Mouse (Mus musculus): ENCODE measurements around the gene Gm10518. TPM values are rescaled to one million over a fixed set of nuclear protein-coding genes. Genes with fewer than 3 reads are reported as not detected.

The Gm10518 gene
- polyA plus RNA-seq, 1 experiment from 2014 or later, result not detected

- Histone ChIP-seq H3K9me3 (replicated peaks; ENCODE audit: control insufficient read depth, low read length, poor library complexity, severe bottlenecking) (no peaks in the 10 kb centered on the region), H3K4me3 (ENCODE audit: low read depth, low read length) (no peak overlapping the region), H3K27ac (ENCODE audit: low read length) (no peak overlapping the region), H3K9ac (ENCODE audit: low read depth, low read length) (no peak overlapping the region), H3K36me3 (ENCODE audit: control insufficient read depth, insufficient read depth, low read length) (no peaks in the 10 kb centered on the region), H3K27me3 (ENCODE audit: control insufficient read depth, insufficient read depth, low read depth, low read length) (no peaks in the 10 kb centered on the region), H3K4me1 (ENCODE audit: control insufficient read depth, insufficient read depth, low read length) (no peaks in the 10 kb centered on the region), H3K4me2 (ENCODE audit: low read length) (no peak overlapping the region)
- no peak for ATAC-seq
- 79% methylated on average over 5 of the region's 5 CpGs for WGBS
These were observed 21.4 kb downstream of the Gm10518 start for GRCm38 (mm10) chr1:179824549-179824948.

GRCm38 (mm10) chr1:179828051-179828450 is 24.9 kb downstream of the Gm10518 start:
- Histone ChIP-seq H3K9me3 (replicated peaks; ENCODE audit: control insufficient read depth, low read length, poor library complexity, severe bottlenecking) (no peaks in the 10 kb centered on the region), H3K27ac (ENCODE audit: low read length) (no peak overlapping the region), H3K9ac (ENCODE audit: low read depth, low read length) (no peak overlapping the region), H3K4me2 (ENCODE audit: low read length) (no peak overlapping the region), H3K4me3 (ENCODE audit: low read depth, low read length) (no peak overlapping the region), H3K4me1 (ENCODE audit: control insufficient read depth, insufficient read depth, low read length) (no peaks in the 10 kb centered on the region), H3K36me3 (ENCODE audit: control insufficient read depth, insufficient read depth, low read length) (no peaks in the 10 kb centered on the region), H3K27me3 (ENCODE audit: control insufficient read depth, insufficient read depth, low read depth, low read length) (no peaks in the 10 kb centered on the region)
- no peak for ATAC-seq
- 93% methylated on average over 5 of the region's 5 CpGs for WGBS

GRCm38 (mm10) chr1:179828900-179829299 is 25.7 kb downstream of the Gm10518 start:
- H3K4me2 ChIP-seq (ENCODE audit: low read length), result no peak overlapping the region
- H3K9ac ChIP-seq (ENCODE audit: low read depth, low read length), result no peak overlapping the region
- H3K27ac ChIP-seq (ENCODE audit: low read length), result no peak overlapping the region
- no peaks in the 10 kb centered on the region for H3K9me3 ChIP-seq (replicated peaks; ENCODE audit: control insufficient read depth, low read length, poor library complexity, severe bottlenecking)
- ATAC-seq, result no peak
- no peaks in the 10 kb centered on the region for H3K4me1 ChIP-seq (ENCODE audit: control insufficient read depth, insufficient read depth, low read length)
- no peaks in the 10 kb centered on the region for H3K36me3 ChIP-seq (ENCODE audit: control insufficient read depth, insufficient read depth, low read length)
- no peak overlapping the region for H3K4me3 ChIP-seq (ENCODE audit: low read depth, low read length)
- H3K27me3 ChIP-seq (ENCODE audit: control insufficient read depth, insufficient read depth, low read depth, low read length), result no peaks in the 10 kb centered on the region
- WGBS, result 89% methylated on average over 4 of the region's 4 CpGs

GRCm38 (mm10) chr1:179832710-179833240 is 29.6 kb downstream of the Gm10518 start:
- ATAC-seq, result no peak
- no peak overlapping the region for H3K4me3 ChIP-seq (ENCODE audit: low read depth, low read length)
- H3K4me1 ChIP-seq (ENCODE audit: control insufficient read depth, insufficient read depth, low read length), result no peaks in the 10 kb centered on the region
- WGBS, result 79% methylated on average over 7 of the region's 7 CpGs
- no peaks in the 10 kb centered on the region for H3K36me3 ChIP-seq (ENCODE audit: control insufficient read depth, insufficient read depth, low read length)
- H3K9me3 ChIP-seq (replicated peaks; ENCODE audit: control insufficient read depth, low read length, poor library complexity, severe bottlenecking), result peaks cover 3% of the 10 kb centered on the region; the same call in 1 of the 2 replicates
- no peak overlapping the region for H3K9ac ChIP-seq (ENCODE audit: low read depth, low read length)
- no peak overlapping the region for H3K27ac ChIP-seq (ENCODE audit: low read length)
- no peak overlapping the region for H3K4me2 ChIP-seq (ENCODE audit: low read length)
- no peaks in the 10 kb centered on the region for H3K27me3 ChIP-seq (ENCODE audit: control insufficient read depth, insufficient read depth, low read depth, low read length)

GRCm38 (mm10) chr1:179833596-179833995 is 30.4 kb downstream of the Gm10518 start:
- Histone ChIP-seq H3K36me3 (ENCODE audit: control insufficient read depth, insufficient read depth, low read length) (no peaks in the 10 kb centered on the region), H3K27ac (ENCODE audit: low read length) (no peak overlapping the region), H3K9me3 (replicated peaks; ENCODE audit: control insufficient read depth, low read length, poor library complexity, severe bottlenecking) (peaks cover 3% of the 10 kb centered on the region; the same call in 1 of the 2 replicates), H3K4me3 (ENCODE audit: low read depth, low read length) (no peak overlapping the region), H3K9ac (ENCODE audit: low read depth, low read length) (no peak overlapping the region), H3K4me1 (ENCODE audit: control insufficient read depth, insufficient read depth, low read length) (no peaks in the 10 kb centered on the region), H3K27me3 (ENCODE audit: control insufficient read depth, insufficient read depth, low read depth, low read length) (no peaks in the 10 kb centered on the region), H3K4me2 (ENCODE audit: low read length) (no peak overlapping the region)
- no peak for ATAC-seq
- WGBS, result 91% methylated on average over 1 of the region's 1 CpGs

GRCm38 (mm10) chr1:179835753-179836425 is 32.7 kb downstream of the Gm10518 start:
- H3K4me2 ChIP-seq (ENCODE audit: low read length), result no peak overlapping the region
- H3K27ac ChIP-seq (ENCODE audit: low read length), result no peak overlapping the region
- WGBS, result 97% methylated on average over 1 of the region's 1 CpGs
- no peaks in the 10 kb centered on the region for H3K36me3 ChIP-seq (ENCODE audit: control insufficient read depth, insufficient read depth, low read length)
- peaks cover 3% of the 10 kb centered on the region; the same call in 1 of the 2 replicates for H3K9me3 ChIP-seq (replicated peaks; ENCODE audit: control insufficient read depth, low read length, poor library complexity, severe bottlenecking)
- no peaks in the 10 kb centered on the region for H3K27me3 ChIP-seq (ENCODE audit: control insufficient read depth, insufficient read depth, low read depth, low read length)
- no peaks in the 10 kb centered on the region for H3K4me1 ChIP-seq (ENCODE audit: control insufficient read depth, insufficient read depth, low read length)
- no peak for ATAC-seq
- no peak overlapping the region for H3K9ac ChIP-seq (ENCODE audit: low read depth, low read length)
- no peak overlapping the region for H3K4me3 ChIP-seq (ENCODE audit: low read depth, low read length)

GRCm38 (mm10) chr1:179836426-179837404 is 33.5 kb downstream of the Gm10518 start:
- H3K27me3 ChIP-seq (ENCODE audit: control insufficient read depth, insufficient read depth, low read depth, low read length), result no peaks in the 10 kb centered on the region
- peaks cover 3% of the 10 kb centered on the region; the same call in 1 of the 2 replicates for H3K9me3 ChIP-seq (replicated peaks; ENCODE audit: control insufficient read depth, low read length, poor library complexity, severe bottlenecking)
- 94% methylated on average over 7 of the region's 7 CpGs for WGBS
- no peak overlapping the region for H3K27ac ChIP-seq (ENCODE audit: low read length)
- no peaks in the 10 kb centered on the region for H3K36me3 ChIP-seq (ENCODE audit: control insufficient read depth, insufficient read depth, low read length)
- no peak overlapping the region for H3K9ac ChIP-seq (ENCODE audit: low read depth, low read length)
- no peak overlapping the region for H3K4me3 ChIP-seq (ENCODE audit: low read depth, low read length)
- ATAC-seq, result no peak
- no peaks in the 10 kb centered on the region for H3K4me1 ChIP-seq (ENCODE audit: control insufficient read depth, insufficient read depth, low read length)
- H3K4me2 ChIP-seq (ENCODE audit: low read length), result no peak overlapping the region

- no peak overlapping the region for H3K9ac ChIP-seq (ENCODE audit: low read depth, low read length)
- H3K4me1 ChIP-seq (ENCODE audit: control insufficient read depth, insufficient read depth, low read length), result no peaks in the 10 kb centered on the region
- no peaks in the 10 kb centered on the region for H3K9me3 ChIP-seq (replicated peaks; ENCODE audit: control insufficient read depth, low read length, poor library complexity, severe bottlenecking)
- H3K4me2 ChIP-seq (ENCODE audit: low read length), result no peak overlapping the region
- 78% methylated on average over 7 of the region's 7 CpGs for WGBS
- H3K36me3 ChIP-seq (ENCODE audit: control insufficient read depth, insufficient read depth, low read length), result no peaks in the 10 kb centered on the region
- no peak overlapping the region for H3K4me3 ChIP-seq (ENCODE audit: low read depth, low read length)
- no peak overlapping the region for H3K27ac ChIP-seq (ENCODE audit: low read length)
- no peak for ATAC-seq
- H3K27me3 ChIP-seq (ENCODE audit: control insufficient read depth, insufficient read depth, low read depth, low read length), result no peaks in the 10 kb centered on the region
These were observed 39.4 kb downstream of the Gm10518 start for GRCm38 (mm10) chr1:179842568-179842967.

Data from midbrain, embryonic 16.5 days (tissue).